Mouse (Mus musculus): ENCODE results near the gene Vmn1r13.
"Not testable (repeated sequence)": the region's sequence is repeated elsewhere in the genome, so short reads cannot be mapped to it uniquely, and the experiment has no call there.

Vmn1r13 gene

DNA sequence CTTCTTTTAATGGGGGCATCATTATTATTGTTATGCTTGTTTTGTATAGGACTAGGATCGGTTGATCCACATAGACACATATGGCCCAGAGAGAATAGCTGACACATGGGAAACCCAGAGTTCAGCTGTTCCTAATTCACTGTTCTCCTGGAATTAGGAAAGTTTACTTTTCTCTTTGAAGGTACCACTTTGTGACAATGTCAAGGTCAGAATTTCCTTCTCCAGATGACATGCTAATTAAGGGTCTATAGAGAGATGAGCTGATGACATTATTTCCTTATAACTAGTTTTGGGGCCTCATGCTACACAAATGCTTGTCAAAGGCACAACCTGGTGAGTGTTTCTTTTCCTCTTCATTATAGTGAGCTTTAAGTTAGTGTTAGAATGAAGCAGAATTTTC, at the start of gene Vmn1r13:
Vmn1r13 (plus strand) TSS at position 301 of the 400 bp plus-strand sequence.
- not testable (repeated sequence) for DNase-seq

DNA sequence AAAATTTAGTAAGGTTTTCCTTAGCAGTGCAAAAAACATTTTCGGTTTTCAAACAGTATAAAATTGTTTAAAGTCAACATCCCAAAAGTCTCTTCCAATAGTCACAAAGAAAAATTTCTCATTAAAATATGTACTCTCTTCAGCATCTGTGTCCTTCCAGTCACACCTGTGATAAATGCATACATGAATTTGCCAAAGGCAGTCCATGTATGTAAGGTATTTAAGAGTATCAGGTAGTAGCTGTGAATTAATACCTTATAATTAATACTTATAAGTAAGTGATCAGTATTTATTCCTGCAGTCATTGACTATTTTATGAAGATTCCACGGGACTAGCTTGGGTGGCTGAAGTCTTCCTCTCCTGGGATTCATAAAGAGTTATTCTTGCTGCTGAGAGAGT, 46.5 kb upstream of the Vmn1r13 start, which contains the start of gene Vmn1r12:
Vmn1r12 (plus strand) TSS at position 301 of the 400 bp plus-strand sequence.
- DNase-seq: no peak

DNA sequence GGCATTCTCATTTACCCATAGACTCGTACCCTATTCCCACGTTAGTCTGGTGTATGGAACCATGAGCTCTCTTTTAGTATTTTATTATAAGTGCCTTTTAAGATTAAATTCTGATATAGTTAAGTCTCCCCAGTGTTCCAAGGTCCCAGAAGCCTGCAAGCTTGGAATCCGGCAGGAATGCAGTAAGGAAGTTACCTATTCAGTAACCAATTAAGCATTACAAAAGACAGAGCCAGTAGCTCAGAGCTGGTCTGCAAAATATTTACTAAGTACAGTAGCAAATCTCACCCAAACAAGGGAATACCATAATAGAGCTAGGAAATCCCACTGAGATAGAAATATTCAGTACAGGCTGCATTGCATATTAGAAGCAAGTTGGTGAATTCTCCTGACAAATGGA, 13.1 kb upstream of the Vmn1r13 start:
- not testable (repeated sequence) for DNase-seq

- DNase-seq: no peak
Measured at GRCm38 (mm10) chr6:57231386-57231785, 28.3 kb downstream of the Vmn1r13 start, which contains the start of gene Vmn1r14. Gene Vmn1r14, plus strand, starts transcription at chr6:57231686.

GRCm38 (mm10) chr6:57257652-57258051, 54.6 kb downstream of the Vmn1r13 start, which contains the start of gene Vmn1r15:
Gene Vmn1r15, plus strand, starts transcription at chr6:57257952.
- DNase-seq: no peak

- no peak for DNase-seq
Measured at GRCm38 (mm10) chr6:57260990-57261389, 57.9 kb downstream of the Vmn1r13 start.

All from right cerebral cortex, postnatal 25 days (tissue).